Mouse (Mus musculus) layer of hippocampus, postnatal 36 days (tissue): ENCODE results near the gene Fgr. TPM values are rescaled to one million over a fixed set of nuclear protein-coding genes. Genes with fewer than 3 reads are reported as not detected.

Experiments
- DNase-seq, 2 experiments: peaks; one replicate each; pipeline ENCODE4 v3.0.0; 2022
- total RNA-seq, 2 experiments: library from RNA; stranded (reverse); gene quantifications; 2 replicates each; pipeline ENCODE4 v1.2.3; 2021

Fgr gene
- total RNA-seq, 2 experiments from 2014 or later = 0.66 TPM; not detected in 1

DNA sequence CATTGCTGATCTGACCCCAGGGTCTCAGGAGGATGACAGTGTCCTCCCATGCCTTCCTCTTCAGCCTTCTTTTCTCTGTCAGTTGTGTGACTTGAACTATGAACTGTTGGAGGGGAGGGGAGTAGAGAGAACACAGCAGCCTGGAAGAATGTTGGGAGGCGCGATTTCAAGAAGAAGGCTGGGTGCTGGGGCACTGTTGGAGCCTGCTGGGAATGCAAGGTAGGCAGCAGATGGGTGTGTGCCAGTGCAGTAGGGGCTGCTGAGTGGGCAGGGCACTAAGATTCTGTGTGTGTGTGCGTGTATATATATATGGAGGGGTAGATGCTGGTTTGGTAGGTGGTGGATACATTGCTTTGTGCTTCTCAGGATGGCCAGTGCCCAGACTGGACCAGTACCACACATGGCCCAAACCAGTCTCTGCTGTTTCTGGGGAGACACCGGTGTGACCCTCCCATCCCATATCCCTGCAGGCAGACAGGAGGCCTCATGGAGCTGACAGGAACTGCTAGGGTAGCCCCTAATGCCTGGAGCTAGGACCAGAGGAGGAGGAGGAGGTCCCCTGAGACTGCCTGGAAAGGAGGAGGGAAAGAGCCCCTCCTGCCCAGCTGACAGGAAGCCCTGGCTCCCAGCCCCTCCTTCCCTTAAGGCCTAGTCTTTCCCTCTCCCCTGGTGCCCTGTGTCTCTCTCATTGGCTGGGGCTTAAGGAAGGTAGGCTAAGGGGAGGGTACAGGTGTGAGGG lies 43.0 kb downstream of the Fgr start:
- DNase-seq = no peak

DNA sequence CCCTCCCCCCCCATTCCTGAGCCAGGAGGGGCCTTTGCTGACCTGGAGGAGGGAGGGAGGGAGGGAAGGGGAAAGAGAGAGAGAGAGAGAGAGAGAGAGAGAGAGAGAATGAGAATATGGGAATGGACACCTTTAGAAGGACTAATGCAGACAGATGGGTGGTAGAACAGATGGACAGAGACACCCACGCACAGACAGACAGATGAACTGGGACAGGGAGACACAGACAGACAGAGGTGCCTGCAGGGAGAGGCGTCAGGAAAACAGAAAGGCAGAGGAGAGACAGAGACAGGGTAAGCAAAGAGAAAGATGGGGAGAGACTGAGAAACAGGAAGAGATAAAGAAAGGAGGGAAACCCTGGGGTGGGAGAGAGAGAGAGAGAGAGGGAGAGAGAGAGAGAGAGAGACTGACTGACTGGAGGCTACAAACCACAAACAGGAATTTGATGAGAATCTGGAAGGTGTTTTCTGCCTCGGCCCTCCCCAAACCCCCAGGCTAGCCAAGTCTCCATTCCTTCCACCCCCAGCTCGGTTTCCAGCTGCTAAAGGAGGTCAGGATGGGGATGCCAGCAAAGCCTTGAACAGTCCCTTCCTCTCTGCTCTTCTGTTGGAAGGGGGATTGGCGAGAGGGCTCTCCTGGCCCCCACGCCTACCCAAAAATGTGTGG lies 43.8 kb downstream of the Fgr start:
- no peak for DNase-seq

DNA sequence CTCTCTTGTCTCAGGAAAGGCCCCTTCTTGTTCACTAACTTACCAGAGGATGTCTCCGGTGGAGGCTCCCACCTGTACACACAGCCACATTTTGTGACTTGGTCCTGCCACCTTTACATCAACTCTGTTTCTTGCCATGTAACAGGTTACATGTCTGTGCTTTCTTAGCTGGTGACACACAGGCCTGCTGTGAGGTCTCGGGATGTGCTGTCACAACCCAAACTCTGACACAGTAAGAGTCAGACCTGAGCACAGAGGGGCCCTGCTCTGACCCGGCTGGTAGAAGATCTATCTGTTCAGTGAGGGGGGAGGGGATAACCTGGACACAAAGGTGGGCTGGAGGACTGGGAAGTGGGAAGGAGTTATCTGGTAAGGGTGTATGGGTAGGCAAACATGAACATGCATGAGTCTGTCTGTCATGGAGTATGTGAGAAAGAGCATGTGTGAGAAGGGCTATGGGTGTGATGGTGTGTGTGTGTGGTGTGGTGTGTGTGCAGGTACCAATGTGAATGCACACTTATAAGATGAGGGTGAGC lies 44.4 kb downstream of the Fgr start:
- DNase-seq = no peak

DNA sequence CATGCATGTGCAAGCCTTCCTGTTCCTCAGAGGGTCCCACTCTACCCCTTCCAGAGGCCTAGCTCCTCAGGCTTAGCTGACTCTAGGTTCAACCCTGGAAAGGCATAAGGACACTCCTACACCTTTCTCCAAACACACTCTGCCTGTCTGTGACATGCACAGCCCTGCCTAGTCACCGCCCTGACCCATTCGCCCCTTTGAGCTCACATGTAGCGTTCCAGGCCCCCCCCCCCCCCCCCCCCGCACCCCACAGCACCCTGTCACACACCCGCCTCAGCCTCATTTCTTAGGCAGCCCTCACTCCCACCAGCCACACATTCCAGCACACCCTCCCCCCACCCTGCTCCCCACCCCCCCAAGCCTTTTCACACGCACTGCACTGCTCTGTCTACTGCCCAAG lies 46.8 kb downstream of the Fgr start:
- no peak for DNase-seq

DNA sequence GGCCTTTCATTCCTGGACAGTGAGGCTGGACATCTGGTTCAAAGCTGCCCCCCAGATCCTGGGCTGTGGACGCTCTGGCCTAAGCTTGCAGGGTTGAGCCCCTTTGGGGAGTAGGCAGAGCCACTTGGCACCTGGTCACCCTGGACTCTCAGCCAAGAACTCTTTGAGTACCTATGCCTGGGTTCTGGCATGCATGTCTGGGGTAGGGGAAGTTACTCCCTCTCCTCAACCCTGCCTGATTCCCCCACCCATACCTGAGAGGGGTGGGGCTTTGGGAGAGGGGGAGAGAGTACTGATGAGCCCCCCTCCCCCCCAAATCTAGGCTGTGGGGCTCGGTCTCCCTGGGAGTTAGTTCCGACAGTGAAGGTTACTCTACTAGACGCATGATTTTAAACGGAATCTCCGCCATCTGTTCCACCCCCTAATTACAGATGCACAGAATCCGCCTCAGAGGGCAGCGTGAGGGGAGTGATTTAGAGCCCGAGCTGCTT lies 47.3 kb downstream of the Fgr start:
- no peak for DNase-seq

DNA sequence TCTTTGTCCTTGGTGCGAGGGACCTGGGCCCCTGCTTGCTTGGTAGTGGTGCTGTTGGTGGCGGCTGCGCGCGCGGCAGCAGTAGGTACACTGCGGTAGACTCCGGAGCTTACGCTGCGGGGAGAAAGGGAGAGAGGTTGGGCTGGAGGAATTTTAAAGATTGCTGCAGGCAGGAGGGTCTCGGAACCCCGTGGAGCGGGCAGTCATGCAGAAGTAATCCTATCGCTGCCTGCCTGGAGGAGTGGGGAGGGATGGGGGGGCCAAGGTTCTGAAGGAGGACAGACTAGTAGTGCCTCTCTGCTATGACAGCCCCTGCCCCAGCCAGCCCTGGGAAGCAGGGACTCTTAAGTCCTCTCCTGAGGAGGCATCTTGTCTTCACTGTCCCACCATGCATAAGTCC lies 48.3 kb downstream of the Fgr start:
- DNase-seq = no peak

DNA sequence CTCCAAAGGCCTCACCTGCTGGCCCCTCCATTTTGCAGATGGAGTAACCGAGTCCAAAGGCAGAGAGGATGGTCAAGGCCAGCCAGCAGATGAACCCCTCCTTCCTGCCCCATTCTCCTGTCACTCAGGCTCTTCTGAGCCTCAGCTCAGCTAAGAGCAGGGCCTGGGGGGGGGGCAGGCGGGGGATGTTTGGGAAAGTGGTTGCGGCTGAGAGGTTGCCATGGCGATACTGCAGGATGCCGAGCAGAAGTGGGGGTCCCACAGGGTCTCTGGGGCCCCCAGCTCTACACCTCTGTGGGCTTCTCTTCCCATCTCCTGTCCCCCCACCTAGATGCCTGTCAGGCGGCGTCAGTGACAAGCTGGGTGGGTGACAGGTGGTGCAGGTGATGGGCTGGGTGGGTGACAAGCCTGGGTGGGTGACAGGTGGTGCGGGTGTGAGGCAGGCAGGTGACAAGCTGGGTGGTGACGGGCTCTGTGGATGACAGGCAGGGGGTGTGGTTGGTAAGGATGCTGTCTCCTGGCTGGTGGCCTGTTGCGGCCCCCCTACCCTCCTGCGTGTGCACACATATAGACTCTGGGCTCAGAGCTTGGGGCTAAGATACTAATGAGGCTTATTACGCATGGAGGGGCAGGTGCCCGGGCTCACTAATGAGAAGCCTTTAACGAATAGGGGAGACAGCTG lies 49.2 kb downstream of the Fgr start:
- DNase-seq = no peak

DNA sequence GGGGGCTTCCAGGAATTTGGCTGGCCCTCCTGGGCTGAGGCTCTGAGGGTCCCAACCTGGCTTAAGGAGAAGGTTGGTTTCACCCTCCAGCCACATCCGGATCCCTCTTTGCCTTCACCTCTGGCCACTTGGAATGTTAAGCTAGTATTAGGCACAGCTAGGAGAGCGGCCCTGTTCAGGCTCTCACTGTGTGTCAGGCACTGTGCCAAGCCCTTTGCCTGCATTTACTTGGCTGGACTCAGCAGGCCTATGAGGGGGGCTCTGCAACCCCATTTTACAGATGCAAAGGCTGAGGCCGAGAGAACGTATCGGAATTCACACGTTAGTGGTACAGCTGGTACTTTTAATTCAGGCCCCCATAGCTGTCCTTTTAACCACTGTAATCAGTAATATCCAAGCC lies 49.7 kb downstream of the Fgr start:
- no peak for DNase-seq

DNA sequence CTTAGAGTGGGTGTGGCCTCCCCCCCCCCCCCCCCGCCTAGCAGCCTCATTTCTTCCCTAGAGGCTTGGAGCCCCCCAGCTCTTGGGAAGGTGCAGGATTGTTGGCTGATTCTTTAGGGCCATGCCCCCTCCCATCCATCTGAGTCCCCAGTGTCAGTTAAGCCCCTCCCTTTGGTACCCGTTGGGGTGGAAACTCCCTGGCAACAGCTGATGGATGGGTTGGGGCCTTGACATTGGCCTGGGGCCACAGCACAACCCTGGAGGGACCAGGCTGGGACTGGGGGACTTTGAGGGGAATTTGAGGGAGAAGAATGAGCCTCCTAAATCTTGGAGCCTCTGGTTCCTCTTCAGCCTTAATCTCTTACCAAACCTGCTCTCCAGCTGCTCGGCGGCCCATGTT lies 50.5 kb downstream of the Fgr start:
- no peak for DNase-seq

DNA sequence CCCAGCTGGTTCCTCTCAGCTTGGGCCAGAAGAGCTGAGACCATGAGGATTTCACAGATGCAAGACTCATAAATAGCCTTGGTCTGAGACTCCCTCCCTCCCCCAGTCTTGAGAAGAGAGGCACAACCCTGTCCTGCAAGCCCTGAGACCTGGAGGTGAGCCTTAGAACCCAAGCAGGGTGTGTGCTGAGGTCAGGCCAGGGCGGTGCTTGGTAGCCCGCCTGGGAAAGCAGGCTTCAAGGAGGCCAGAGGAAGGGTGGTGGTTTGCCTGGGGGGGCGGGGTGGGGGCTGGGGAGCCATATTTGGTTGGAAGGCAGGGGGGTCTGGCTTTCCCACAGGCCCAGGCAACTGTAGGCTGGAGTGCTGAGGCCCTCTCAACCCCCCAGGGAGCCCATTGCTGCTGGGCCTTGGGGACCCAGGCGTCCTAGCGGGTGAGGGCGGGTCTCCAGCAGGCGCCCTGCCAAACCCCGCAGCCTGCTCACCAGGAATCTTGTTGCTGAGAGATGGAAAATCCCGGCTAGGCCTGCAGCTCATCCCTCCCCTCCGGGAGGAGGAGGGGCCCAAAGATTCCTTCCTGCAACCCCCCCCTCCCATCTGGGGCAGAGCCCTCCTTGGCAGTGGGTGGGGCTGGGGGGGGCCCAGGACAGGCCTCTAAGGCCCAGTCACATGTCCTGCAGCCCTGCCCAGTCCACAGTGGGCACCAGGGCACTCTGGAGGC lies 51.2 kb downstream of the Fgr start:
- DNase-seq = no peak

DNA sequence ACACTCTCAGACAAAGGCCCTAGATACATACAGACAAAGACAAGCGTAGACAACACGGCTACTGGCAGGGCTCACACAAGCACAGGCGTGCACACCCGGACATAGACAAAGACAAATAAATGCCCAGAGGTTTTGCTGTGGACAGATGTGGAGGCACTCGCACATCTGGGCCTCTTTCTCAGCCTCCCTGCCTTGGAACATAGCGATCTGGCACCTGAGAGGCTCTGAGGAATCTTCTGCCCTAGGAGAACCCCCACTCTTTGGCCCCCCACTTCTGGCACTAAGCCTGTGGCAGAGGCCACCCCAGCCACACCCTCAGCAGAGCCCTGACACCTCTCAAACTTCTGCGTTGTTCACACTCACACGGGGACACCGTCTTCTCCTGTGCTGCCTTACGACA lies 52.4 kb downstream of the Fgr start:
- DNase-seq = no peak

DNA sequence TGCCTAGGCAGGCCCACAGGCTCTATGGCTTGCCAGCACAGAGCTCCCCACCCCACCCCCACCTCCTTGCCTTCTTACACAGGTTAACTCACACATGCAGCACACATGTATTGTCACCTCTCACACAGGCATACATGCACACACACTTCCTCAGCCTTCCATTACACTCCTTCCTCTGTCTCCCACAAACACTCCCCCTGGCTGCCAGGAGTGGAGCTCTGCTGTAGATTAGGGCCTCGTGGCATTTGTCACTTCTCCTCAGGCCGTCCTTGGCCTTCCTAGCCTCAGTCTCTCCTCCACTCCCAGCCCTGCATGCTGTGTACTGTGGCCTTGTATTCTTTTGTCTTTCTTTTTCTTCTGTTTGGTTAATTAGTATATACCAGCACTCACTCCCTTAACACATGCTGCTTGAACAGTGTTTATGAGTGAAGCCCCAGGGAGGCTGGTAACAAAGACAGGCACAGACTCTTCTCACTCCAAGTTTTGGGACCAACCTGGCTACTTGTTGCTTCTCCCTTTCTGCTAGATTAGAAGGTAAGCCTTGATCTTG lies 53.0 kb downstream of the Fgr start:
- DNase-seq = no peak

DNA sequence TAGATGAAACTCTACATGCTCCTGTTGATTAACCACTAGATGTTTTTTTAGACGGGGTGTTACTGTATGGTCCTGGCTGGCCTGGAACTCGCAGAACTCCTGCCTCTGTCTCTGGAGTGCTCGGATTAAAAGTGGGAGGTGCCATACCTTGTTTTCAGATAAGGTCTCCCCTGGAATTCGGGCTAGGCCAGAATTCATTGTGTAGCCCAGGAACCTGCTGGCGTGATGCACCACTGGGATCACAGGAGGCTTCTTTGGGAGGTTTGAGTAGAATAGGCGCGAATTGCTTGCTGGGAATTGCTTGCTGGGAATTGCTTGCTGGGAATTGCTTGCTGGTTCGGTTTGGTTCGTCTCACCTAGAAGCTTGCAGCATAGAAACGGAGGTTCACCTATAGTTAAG lies 53.8 kb downstream of the Fgr start:
- DNase-seq = no peak

DNA sequence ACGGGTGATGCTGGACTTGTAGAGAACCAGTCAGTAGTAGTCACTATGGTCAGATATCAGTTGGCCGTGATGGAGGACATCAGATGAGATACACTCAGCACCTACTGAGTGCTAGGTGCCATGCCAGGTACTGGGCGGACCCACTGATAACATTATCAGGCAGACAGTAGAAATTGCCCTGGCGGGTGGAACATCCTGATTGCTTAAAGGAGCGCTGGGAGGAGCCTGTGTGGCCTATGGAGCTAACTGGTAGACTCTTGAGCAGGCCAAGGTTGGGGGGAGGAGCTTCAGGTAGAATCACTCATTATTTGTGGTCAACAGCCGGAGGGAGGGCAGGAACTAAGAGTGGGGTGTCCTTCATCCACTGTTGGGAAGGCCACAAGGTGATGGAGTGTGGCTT lies 54.3 kb downstream of the Fgr start:
- DNase-seq = no peak

DNA sequence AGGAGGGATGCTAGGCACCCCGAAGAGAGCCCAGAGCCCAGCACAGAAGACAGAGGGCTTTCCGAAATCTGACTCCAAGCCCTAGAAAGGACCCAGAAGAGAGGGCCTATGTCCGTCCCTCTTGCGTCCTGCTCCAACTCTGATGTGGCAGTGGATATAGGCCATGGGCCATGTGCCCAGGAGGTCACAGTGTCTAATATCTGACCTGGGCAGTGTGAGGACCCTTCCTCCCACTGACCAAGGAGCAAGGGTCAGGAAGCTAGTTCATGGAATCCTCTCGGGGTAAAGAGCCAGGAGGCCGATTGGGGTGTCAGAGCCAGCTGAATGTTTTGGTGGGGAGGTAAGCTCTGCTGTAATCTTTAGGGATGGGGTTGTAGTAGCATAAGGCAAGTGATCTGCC lies 55.0 kb downstream of the Fgr start:
- no peak for DNase-seq

DNA sequence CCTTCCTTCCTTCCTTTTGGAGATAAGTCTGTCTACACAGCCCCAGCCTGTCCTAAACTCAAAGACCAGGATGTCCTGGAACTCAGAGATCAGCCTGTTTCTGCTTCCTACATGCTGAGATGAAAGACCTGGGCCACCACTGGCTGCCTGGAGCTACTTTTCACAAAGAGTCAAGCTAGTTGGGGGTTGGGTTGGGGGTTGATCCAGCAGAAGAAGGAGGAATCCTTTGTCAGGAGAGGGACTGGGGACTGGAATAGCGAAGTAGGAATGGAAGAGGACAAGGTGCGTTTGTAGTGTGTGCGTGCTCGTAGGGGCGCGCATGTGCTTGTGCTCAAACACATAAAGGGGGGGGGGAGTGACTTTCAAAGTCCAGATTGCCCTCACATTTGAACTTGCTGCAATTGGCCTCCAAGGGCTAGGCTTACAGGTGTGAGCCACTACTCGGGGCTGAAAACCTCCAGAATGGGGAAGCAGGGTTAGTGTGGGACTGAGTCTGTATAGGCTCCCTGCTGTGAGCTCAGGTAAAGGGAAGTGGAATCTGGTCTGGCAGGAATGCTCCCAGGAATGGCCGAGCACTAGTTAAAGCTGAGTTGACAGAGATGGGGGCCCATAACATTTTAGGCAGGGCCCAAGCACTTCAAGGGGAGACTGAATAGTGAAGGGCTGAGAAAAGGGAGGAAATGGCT lies 58.7 kb downstream of the Fgr start:
- no peak for DNase-seq

DNA sequence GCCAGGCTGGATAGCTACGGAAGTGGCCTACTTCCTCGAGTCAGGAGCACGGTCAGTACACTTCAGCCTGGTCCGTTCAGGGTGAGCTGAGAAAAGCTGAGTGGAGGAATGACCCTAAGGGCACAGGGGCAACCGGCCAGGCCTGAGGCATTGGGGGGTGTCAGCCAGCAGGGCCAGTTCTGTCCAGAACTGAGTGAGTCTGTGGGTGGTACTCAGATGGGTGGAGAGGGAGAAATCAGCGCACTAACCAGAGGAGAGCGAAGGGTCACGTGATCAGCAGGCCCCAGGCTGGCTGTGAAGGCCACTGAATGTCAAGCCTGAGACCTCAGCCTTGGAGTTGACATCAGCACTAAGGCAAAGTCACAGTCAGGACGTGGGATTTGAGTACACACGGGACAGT lies 60.6 kb downstream of the Fgr start:
- DNase-seq = no peak

DNA sequence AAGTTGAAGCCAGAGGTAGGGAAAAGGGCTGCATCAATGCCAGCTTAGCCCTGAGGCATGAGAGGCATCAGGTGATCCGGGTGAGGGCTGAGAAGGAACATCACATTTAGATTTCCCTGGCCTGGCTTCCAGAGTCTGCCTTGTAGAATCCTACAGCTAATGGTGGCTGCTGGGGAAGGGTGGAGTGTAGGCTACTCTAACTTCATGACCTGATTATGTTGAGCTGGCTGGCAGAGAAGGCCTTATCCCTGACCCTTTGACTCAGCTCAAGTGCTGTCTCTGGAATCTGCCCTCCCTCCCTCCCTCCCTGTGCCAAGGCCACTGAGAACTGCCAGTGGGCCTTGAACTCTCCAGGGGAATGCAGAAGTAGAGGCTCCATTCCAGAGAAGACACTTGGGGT lies 61.6 kb downstream of the Fgr start:
- DNase-seq = no peak

DNA sequence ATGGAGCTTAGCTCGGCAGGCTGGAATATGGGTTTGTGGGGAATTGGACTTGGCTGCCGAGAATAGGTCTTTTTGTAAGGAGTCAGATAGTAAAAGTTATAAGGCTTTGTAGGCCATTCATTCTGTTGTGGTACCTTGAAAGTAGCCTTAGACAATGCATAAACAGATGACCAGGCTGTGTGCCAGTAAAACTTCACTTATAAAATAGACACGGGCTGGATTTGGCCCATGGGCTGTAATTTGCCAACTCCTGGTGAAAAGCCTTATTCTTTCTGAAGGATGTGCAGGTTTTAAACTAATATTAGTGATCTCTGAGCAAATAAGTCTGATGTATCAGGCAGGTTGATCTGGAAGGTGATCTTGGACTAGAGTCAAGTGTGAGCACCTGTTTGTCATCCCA lies 62.1 kb downstream of the Fgr start:
- no peak for DNase-seq

DNA sequence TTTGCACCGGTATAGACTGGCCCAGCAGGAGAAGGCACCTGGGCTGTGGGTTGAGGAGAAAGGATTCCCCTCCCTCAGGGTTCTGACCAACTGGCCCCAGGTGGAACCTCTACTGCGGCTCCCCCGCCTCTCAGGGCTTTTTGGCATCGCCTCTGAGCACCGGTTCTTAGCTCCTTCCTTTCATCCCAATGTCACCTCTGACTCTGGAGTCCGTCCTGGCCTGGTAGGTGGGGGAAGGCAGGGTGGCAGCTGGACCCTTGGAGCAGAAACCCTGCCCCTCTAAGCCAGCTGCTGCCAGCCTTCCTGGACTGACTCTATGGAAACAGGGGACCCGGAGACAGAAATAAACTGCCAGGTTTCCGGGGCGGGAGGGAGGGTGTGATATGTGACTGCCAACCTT lies 63.4 kb downstream of the Fgr start:
- DNase-seq = no peak

DNA sequence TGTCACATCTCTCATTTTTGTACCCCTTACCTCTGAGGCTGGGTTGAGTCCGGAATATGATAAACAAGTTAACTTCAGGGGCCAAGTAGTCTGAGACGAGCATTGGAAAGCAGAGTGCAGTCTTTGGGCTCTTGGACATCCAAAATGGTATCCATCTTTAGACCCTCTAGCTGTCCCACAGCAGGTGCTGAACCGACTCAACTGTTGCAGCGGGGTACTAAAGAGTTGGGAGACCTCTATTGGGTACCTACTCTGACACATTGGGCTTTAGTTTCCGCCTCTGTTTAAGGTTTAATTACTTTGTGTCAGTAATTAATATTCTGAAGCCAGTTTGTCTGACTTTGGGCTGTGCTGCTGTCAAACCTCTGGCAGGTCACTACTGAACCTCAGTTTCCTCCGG lies 63.9 kb downstream of the Fgr start:
- no peak for DNase-seq
